Mouse (Mus musculus): ENCODE results near the gene Plk5.

Gene Plk5

DNA sequence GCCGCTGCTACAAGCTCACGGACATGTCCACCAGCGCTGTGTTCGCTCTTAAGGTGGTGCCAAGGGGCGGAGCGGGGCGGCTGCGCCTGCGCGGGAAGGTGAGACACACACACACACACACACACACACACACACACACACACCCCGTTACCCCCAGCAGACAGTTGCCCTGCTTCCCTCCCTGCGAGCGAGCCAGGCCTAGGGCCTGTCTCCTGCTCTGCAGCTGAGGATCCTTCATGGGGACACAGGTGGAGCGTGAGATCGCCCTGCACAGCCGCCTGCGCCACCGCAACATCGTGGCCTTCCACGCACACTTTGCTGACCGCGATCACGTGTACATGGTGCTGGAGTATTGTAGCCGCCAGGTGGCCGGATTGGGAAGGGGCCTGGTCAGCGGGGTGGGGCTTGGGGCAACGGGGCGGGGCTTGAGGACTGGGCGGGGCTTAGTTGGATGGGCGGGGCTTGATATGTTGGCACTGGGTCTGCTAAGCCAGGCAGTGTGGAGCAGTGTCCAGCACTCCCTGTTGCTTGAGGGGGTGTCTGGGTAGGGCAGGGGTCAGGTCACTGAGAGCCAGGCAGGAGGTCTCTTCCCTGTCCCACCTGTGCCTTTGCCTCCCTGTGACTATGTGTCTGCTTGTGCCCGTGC lies 1.9 kb downstream of the Plk5 start:
- no peak for DNase-seq

DNA sequence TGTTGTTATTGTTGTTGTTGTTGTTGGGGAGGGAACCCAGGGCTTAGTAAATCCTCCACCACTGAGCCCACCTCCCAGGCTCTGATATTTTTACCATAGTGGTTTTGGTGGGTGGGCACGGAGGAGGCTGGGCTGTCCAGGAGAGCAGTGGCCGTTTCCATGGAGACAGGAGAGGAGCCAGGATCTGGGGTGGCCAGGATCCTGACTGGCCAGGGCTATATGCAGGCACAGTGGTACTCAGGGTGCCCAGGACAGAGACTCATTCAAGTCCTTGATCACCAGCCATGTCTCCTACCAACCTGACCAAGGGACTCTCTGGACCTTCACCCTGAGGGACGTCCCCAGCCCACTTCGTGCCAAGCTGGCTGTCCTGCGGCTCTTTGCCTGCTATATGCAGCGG lies 7.5 kb downstream of the Plk5 start:
- DNase-seq, result no peak

DNA sequence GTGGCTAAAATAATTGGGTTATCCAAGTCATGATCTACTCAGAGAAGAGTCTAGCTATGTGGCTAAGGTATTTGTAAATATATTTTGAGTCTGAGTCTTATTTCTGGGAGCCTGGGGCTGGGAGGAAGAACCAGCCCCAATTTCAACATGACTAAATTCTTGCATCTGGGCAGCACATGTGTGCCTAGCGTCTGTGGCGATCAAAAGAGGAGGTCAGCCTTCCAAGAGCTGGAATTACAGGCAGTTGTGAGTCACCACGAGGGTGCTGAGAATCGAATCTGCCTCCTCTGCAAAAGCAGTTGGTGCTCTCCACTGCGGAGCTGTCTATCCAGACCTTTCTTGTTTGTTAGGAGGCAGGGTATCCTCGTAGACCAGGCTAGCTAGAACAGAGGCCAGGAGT lies 9.5 kb downstream of the Plk5 start:
- no peak for DNase-seq

DNA sequence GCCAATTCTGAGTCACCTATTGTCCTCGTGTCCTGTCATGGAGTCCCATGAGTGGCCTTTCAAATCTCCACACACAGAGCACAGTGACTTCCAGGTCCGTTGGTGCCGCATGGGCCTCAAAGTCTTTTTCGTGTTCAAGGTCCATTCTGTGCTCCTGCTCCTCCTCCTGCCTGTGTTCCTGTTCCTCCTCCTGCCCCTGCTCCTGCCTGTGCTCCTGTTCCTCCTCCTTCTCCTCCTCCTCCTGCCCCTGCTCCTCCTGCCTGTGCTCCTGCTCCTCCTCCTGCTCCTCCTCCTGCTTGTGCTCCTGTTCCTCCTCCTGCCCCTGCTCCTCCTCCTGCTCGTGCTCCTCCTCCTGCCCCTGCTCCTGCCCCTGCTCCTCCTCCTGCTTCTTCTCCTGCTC lies 11.7 kb downstream of the Plk5 start:
- DNase-seq, result no peak

DNA sequence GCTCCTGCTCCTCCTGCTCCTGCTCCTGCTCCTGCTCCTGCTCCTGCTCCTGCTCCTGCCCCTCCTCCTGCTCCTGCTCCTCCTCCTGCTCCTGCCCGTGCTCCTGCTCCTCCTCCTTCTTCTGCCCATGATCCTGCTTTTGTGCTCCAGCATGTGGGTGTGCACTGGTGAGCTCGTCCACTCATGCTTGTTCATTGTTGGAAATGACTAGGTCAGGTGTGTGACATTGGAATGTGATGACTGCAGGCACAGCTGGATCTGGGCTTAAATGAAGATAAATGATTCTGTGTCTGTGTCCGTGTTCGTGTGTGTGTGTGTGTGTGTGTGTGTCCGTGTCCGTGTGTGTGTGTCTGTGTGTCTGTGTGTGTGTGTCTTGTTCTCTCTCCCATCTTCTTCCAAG lies 12.1 kb downstream of the Plk5 start:
- DNase-seq, result no peak

DNA sequence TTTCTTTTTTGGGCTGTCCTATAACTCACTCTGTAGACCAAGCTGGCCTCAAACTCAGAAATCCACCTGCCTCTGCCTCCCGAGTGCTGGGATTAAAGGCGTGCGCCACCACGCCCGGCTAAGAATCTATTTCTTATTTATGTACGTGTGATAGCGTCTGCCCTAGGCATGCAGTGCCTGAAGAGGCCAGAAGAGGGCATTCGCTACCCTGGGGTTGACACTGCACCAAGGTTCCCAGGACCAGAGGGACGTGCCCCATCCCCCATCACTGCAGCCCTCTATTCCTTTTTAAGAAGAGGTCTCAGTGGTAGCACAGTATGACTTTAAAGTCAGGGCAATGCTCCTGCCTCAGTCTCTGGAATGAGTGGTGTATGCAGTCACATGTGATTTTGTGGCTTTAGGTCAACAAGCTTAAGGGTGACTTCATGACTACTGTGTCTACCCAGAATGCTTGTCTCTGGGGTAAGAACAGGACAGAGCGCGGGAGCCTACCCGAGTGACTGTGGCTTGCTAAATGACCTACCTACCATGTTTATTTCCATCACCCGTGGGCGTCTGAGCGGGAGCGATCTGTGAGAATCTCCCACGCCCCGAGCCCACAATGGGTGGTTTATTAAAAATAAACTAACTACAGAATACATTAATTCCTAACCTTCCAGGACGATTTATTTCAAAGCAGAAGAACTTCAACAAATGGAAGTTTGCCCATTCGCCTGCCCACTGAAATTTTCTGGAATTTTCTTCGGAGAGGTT lies 13.9 kb downstream of the Plk5 start:
- DNase-seq, result no peak

DNA sequence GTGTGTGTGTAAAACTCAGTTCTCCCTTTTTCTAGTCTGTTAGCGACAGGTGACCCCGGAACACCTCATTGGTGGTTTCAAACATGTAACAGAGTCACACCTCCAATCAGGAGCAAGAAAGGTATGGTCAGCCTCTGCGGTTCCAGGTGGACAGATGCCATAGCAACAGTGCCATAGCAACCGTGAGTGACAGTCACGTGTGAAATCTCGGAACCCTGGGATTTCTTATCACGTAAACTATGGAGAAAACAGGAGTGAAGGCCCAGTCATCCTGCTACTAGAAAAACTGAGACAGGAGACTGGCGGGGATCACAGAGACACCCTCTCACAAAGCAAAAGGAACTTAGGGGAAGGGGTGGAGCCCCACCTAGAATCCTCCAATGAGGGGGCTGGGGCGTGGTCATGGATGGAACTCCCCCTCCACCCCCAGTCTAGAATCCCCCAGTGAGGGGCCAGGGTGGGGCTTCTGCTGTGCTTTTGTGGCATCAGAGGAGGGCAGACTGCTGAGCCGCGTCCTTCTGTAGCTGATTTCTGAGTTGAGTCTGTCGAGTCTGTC lies 15.2 kb downstream of the Plk5 start:
- peak; percentile 56 for DNase-seq

DNA sequence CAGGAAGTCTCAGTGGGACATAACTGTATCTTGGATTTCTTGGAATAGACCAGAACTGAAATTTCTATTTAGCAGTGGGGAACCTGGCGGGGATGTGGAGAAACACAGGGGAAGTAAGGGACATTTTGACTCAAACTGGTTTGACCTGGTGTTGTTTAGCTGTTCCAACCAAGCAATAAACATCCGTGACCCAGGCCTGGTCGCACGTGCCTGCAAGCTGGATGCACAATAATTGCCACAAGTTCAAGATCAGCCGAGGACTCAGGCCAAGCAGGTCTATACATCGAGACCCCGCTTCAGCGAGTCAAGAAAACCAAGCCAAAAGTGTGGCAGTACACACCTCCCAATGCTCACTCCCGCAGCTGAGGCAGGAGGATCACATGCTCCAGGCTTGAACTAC lies 15.7 kb downstream of the Plk5 start:
- DNase-seq, result no peak

DNA sequence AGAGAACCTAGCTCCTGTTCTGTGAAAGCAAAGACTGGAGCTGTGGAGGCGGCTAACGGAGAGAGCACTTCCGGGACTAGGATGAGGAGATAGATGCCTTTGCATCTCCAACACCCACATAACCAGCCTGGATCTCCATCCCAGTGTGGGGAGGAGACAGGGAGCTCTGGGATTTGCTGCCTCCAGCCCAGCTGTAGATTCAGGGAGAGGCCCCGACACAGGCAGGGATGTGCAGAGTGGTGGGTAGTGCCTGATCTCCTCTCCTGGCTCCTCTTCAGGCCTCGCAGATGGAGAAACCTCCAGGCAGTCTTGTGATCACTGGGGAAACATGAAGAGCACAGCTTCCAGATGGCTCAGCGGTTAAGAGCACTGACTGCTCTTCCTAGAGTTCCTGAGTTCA lies 16.4 kb downstream of the Plk5 start:
- no peak for DNase-seq

DNA sequence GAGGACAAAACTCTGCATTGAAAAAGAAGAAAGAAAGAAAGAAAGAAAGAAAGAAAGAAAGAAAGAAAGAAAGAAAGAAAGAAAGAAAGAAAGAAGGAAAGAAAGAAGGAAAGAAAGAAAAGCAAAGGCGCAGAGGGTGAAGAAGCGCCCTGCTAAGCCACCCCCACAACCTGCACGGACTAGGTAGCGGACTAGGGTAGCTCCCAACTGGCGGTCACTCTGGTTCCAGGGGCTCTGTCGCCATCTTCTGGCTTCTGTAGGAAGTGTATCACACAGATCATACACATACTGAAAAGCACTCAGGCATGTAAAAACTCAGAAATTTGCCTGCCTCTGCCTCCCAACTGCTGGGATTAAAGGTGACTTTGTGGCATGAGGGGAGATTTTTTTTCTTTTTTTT lies 17.8 kb downstream of the Plk5 start:
- DNase-seq, result no peak

DNA sequence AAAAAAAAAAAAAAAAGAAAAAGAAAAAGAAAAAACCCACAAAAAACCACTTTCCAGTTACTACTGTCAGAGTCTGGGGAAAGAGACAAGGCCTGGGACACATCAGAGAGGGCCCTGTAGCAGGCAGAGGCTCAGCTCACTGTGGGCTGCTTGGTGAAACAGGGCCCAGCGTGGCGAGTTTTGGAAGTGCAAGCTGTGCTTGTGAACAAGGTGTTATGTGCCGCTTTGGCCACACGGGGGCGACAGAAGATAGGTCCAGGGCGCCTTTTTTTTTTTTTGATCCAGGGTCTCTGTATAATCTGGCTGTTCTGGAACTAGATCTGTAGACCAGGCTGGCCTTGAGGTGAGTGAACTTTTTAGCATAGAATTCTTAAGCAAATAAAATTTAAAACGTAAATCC lies 19.9 kb downstream of the Plk5 start:
- DNase-seq, result peak; percentile 79

DNA sequence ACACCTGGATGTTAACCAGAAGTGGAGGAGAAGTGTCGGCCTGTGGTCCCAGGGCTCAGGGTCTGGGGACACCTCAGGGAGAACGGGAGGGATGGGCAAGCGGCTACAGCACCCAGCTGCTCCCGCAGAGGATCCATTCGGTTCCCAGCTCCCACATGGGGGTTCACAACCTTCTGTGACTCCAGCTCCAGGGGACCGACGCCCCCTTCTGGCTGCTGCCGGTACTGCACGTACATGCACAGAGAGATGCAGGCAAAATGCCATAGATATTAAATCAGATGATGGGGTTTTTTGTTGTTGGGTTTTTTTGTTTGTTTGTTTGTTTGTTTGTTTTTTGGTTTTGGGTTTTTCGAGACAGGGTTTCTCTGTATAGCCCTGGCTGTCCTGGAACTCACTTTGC lies 21.5 kb downstream of the Plk5 start:
- no peak for DNase-seq

DNA sequence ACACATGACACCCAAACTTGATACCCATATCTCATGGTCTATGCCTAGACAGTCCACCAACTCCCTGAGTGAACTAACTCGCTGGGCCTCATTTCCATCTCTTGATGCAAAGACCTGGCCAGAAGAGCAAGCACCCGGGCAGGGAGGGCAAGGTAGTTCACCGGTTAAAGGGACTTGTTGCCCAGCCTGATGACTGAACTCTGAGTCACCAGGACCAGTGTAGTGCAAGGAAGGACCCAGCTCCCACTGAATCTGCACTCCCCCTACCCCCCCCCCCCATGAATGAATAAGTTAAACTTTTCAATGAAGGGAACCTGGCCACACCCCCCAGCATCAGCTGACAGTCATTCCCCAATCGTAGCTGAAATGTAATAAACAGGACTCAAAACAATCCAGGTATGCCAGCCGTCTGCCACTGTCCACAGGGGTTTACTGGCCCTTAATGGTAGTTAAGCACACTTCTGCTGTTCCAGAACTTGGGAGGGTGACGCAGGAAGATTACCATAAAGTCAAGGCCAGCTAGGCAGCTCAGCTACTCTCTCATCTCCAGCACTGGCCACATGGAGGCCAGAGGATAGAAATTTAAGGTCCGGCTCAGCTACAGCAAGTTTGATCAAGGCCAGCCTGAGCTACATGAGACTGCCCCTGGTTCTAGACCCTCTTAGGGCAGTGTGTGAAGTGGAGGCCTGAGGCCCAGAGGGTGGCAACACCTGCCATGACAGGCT lies 26.5 kb downstream of the Plk5 start:
- no peak for DNase-seq

DNA sequence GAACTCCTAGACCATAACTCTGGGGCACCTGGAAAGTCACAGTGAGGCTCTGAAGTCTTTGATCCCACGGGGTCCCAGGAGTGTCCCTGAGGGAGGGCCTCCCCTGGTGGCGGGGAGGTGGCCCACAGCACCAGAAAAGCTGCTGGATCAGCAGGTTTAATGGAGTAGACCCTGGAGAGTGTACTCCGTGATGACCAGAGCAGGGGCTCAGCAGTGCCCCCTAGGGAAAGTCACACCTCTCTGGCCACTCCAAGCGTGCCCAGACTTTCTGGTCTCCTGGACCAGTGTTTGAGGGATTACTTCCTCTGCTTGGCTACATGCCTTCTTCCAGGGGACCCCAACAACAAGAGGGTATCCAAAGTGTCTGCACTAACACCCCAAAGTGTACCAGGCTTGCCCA lies 27.2 kb downstream of the Plk5 start:
- no peak for DNase-seq

DNA sequence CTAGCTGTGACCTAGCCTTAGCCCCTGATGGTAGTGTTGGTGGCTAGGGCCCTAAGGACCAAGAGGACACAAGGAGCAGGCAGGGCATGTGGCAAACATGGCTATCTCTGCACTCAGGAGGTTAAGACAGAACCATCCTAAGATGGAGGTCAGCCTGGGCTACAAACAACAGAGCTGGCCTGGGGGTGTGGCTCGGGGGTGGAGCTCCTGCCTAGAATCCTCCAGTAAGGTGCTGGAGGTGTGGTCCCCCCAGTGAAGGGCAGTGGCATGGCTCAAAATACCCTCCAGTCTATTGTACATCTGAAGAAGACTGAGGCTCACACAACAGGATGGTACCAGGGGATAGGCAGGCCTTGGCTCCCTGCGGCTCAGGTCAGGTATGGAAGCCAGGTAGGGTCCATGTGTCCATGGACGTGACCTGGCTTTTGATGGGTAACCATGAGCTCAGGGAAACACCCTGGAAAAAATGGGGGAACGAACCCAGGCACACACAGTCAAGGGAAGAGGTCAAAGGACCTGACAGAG lies 27.9 kb downstream of the Plk5 start:
- DNase-seq, result no peak

DNA sequence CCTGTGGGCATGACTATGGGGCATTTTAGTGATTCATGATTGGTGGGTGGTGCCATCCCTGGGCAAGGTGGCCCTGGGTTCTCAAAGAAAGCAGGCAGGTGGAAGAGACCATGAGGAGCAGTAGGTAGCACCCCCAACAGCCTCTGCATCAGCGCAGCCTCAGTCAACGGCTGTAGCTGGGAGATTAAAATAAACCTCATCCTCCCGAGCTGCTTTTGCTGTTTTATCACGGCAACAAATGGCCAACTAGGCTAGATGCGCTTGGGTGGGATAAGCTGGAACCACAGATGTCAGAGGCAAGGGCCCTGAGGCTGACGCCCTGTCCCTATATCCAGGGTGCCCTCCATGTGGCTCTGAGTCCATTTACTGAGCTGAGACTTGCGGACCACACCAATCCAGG lies 28.4 kb downstream of the Plk5 start:
- no peak for DNase-seq

DNA sequence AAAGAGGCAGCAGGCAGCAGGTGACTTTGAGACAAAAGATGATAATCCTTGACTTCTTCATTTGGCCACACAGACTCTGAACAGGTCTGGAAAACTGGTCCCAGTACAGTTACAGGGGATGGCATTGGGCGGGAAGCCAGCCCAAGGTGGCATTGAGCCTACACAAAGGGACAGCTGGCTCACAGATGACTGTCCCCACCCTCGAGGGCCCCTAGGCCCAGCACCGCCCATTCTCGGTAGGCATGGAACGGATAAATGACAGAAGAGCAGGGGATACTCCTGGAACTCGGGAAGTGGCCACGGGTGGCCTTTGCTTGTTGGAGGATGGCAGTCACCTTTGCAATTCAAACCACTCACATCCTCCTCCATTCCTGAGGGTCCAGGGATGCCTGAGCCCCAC lies 29.1 kb downstream of the Plk5 start:
- DNase-seq, result no peak

DNA sequence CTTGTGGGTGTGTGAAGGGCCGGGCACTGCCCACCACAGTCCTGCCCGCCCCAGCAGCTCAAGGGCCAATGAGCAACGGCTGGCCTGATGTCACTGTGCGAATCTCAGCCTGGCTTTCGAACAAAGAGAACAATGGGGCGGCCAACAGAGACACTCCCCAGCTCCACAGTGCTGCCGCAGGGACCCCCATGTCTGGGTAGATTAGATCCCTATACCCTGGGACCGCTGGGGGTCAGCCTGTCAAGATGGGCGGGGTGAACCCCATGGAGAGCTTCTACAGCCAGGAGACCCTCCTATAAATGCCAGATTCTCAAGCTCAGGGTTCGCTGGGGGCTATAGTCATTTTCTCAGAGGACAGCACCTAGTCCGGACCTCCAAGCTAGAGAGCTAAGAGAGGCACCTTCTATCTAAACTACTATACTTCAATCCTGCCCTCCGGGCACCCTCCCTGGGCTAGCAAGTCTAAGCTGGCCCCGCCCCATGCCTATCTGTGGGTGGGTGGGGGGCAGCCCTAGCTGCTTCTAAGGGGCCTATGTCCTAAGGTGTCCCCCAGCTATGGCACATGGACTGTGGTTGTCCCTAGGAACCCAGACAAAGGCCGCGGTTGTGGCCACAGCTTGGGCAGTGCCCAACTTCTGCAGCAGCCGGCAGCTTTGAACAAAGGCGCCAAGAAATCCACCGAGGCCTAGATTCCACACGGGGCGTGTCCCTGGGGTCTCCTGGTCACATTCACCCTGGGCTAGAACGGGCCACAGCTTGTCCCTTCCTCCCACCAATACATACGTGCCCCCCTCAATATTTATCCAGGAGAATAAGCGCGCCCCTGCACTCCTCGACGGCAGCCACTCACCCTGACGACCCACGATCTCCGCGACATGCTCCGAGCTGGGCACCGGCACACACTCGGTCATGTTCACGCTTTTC lies 29.8 kb downstream of the Plk5 start:
- no peak for DNase-seq

DNA sequence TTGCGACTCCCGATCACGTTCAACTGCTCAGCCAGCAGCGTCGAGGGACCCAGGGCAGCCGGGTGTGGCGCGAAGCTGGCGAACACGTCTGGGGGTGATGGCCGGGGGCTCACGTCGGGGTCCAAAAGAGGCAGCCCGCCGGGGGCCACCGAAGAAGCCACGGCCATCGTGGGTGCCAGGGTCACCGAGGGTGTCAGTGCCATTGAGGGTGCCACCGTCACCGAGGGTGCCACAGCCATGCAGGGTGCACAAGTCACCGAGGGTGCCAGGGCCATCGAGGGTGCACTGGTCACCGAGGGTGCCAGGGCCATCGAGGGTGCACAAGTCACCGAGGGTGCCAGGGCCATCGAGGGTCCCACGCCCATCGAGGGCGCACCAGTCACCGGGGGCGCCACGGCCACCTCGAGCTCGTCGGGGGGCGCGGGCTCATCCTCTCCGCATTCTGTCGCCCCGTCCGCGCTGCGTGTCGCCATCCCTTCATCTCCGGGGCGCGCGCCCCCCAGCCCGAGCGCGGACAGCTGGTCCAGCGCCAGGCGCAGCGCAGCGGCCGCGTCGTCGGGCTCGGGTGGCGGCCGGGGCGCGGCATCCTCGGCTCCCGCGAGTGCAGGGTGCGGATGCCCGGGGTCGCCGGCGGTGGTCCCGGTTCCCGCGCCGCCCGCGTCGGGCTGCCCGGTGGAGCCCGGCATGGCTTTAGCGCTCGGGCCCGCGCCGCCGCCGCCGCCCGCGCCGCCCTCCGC lies 30.6 kb downstream of the Plk5 start:
- no peak for DNase-seq

DNA sequence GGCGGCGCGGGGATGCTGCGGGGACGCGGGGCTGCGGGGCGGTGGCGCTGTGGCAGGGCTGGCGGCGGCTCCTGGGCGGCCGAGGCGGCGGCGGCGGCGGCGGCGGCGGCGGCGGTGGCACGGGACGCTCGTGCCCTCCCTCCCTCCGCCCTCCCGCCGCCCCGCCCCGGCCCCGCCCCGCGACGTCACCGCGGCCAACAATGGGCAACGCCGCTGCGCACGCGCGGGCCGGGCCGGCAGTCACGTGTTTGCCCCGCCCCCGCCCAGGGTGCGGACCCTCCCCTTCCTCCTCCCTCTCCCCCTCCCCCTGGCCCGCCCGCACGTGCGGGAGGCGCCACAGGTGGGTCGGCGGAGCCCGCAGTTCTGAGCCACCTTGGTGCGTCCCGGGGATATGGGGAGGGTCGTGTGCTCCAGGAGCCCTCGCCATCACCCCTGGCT lies 31.3 kb downstream of the Plk5 start, which contains the start of gene Mex3d:
Gene Mex3d, minus strand, starts transcription at position 138 of the 438 bp plus-strand sequence.
- peak; percentile 85 for DNase-seq

DNA sequence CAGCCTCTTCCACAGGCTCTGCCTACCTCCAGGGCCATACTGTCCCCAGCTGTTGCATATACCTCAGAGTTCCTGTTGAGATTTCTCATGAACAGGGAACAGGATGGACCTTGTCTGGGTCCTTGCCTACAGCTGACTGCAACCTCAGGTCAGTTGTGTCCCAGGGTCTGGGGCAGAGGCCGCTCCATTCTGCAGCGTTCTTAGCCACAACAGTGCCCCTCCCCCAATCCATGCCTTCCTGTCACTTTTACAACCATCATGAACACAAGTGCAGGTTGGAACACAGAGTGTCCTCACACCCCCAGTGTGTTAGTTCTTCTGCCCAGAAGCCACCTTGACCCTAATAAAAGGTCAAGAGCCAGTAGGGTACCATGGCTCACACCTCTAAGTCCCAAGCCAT lies 32.5 kb downstream of the Plk5 start:
- DNase-seq, result no peak

Measured in right cerebral cortex, postnatal 25 days (tissue).